Mouse (Mus musculus) brain, embryonic 18.5 days (tissue): ENCODE measurements around the gene Tmem167.
A peak's percentile ranks its signal among the peaks of the same experiment; 100 is the strongest.
"Not testable (repeated sequence)": the region's sequence is repeated elsewhere in the genome, so short reads cannot be mapped to it uniquely, and the experiment has no call there.

Experiments used
- DNase-seq: peaks from one replicate; pipeline ENCODE4 v3.0.0-alpha.2; 2012; ENCODE audit warnings: low read depth, low spot score

Gene Tmem167

DNA sequence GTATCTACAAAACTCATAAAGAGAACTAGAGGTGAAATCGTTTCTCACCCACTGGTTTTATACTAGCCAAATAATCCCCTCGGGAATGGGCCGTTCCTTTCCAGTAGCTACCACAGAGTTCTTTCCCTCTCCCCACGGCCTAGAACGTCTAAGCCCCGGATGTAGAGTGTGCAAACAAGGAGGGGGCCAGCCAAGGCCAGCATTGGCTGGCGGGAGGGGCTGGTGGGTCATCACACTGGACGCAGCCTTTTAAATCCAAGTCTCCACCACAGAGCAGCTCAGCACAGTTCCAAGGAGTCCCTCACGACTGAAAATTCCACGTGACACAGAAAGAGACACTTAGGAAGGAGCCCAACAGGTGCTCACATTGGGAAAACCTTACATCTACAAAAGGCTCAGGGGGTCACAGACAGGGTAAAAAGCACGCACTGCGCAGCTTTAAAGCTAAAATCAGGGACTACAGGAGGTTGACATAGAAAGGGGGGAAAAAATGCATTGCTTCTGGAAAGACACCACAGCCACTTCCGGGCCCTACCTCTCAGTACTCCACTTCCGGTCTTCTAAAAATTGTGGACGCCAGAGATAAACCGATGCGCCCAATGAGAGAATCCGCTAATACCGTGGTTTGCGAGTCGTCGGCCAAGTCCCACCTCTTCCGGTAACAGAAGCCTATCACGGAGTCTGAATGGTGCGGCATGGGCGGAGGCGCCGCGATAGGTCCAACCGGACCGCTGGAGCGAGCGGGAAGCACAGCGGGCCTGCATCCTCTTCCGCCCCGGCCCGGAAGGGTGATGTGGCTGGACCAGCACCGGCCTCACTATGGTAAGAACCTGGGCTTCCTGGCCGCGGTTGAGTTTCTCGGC, at the start of gene Tmem167, which contains the start of gene Xrcc4:
Gene Tmem167, plus strand, starts transcription at position 162 of the 863 bp plus-strand sequence.
Gene Xrcc4, minus strand, starts transcription at position 647 of the 863 bp plus-strand sequence.
- DNase-seq, result peak; percentile 96

DNA sequence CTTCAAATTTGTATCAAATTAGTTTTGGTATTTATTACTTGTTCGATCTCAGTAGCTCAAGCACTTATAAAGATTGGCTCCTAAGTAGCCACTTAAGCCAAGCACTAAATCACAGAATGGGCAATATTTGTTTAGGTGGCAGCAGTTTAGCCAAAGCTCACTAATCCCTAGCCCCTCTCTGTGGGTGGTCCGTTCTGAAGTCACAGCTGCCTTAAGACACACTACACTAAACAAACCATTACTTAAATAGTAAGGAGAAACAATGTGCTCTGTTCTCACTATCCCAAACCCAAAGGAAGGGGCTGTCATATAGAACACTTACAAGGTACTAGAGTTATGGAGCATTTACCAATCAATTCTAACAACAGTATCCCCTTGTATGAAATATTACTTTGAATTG, 49.3 kb upstream of the Tmem167 start:
- no peak for DNase-seq

GRCm38 (mm10) chr13:90051735-90052134, 37.2 kb upstream of the Tmem167 start:
- no peak for DNase-seq

GRCm38 (mm10) chr13:90052408-90052807, 36.5 kb upstream of the Tmem167 start:
- DNase-seq, result no peak

- no peak for DNase-seq
Observed at GRCm38 (mm10) chr13:90061877-90062276, 27.0 kb upstream of the Tmem167 start.

- DNase-seq, result no peak
Observed at GRCm38 (mm10) chr13:90089825-90090183, 881 bp downstream of the Tmem167 start.

GRCm38 (mm10) chr13:90101514-90101913, 12.6 kb downstream of the Tmem167 start:
- no peak for DNase-seq

DNA sequence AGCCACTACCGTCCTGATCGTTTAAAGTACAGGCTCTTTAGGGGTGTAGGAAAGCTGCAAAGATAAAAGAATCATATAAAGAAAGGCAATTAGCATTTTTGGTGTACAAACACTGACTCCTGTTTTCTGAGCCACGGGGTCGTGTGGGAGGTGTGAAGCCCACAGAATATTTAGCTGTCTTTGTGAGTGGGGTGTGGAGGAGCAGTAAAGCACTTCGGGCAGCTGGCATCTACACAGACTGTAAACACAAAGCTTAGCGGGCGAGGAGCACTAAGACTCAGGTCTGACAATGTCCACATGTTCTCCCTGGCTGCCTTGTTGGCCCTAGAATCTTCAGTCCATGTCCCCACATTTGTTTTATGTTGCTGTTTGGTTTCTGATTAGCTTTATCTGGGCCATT, 17.2 kb downstream of the Tmem167 start:
- DNase-seq, result no peak

- DNase-seq, result not testable (repeated sequence)
Observed at GRCm38 (mm10) chr13:90108746-90109145, 19.8 kb downstream of the Tmem167 start.

- DNase-seq, result no peak
Observed at GRCm38 (mm10) chr13:90111681-90112080, 22.8 kb downstream of the Tmem167 start.

GRCm38 (mm10) chr13:90136156-90136910, 47.4 kb downstream of the Tmem167 start:
- peak; percentile 26 for DNase-seq

- no peak for DNase-seq
Observed at GRCm38 (mm10) chr13:90141681-90142080, 52.8 kb downstream of the Tmem167 start.

GRCm38 (mm10) chr13:90143245-90143644, 54.3 kb downstream of the Tmem167 start:
- no peak for DNase-seq

- no peak for DNase-seq
Observed at GRCm38 (mm10) chr13:90151881-90152280, 63.0 kb downstream of the Tmem167 start.

DNA sequence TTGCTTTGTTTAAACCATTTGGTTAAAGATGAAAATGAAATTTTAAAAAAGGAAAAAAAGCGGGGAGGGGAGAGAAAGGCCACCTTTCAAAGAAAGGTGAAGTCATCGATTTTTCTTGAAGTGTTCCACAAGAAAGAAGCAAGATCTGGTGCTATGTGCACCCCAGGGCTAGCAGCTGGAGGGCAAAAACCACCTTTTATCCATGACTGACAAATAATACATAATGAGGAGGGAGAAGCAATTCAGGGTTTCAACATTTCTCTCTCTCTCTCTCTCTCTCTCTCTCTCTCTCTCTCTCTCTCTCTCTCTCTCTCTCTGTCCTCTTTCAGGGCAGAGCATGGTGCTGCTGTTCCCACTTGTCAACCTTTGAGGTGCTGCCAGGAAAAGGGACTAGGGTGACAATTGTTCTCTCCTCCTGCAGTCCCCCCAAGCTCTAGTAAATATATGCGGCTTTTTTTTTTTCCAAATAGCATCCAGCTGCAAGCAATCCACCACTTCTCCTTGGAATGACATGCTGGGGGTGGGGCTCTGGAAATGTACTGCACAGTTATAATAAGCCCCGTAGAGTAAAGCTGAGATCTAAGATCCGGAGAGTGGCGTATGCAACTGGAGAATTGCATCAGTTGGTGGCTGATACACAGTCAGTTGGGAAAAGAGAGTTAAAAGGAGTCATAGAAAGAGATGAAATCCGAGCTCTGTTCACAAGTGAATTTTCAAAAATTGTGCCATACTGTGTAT, 63.8 kb downstream of the Tmem167 start:
- peak; percentile 43 for DNase-seq

GRCm38 (mm10) chr13:90164147-90164546, 75.2 kb downstream of the Tmem167 start:
- no peak for DNase-seq

DNA sequence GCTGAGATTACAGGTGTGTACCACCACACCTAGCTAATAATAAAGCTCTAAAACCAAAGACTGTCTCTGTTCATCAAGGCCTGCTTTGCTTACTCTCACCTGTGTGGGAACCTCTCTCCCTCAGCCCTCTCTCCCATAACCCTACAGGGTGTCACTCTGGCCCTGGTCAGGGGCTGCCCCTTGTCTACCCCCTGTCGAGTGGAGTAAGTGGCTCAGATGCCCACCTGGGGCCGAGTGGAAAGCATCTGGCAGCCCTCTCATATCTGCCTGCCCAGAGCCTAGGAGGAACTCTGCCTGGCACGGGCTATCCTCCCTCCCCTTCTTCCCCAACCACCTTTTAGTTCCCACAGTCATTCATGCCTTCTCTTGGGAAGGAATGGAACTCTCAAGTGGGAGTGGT, 78.1 kb downstream of the Tmem167 start:
- DNase-seq, result no peak

DNA sequence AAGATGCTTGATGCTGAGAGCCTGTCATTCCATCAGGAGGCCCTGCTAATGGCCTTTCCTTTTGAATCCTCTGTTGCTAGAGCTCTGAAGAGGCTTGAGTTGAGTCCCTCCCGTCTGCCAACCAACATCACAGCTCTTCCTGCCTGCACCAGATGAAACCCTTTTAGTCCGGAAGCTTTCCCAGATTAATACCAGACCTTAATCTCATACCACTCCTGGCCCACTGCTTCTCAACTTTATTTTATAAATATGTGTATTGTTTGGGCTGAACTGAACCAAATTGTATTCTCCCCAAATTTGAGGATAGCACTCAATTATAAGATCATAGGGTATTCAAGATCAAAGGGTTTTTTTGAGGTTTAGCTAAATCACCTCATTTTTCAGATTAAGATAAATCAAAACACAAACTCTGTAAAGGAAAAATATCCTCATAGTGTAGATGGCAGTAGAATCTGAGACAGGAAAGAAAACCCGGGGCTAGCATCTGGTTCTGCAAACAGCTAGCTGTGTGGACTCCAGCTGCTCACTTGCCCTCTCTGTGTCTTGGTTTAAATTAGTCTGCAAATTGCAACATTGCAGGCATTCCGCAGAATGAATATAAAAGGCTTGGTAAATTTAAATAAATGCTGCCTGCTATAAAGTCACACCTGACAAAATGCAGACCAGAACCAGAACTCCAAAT, 81.3 kb downstream of the Tmem167 start:
- DNase-seq, result no peak

- no peak for DNase-seq
Observed at GRCm38 (mm10) chr13:90170782-90171179, 81.9 kb downstream of the Tmem167 start.

DNA sequence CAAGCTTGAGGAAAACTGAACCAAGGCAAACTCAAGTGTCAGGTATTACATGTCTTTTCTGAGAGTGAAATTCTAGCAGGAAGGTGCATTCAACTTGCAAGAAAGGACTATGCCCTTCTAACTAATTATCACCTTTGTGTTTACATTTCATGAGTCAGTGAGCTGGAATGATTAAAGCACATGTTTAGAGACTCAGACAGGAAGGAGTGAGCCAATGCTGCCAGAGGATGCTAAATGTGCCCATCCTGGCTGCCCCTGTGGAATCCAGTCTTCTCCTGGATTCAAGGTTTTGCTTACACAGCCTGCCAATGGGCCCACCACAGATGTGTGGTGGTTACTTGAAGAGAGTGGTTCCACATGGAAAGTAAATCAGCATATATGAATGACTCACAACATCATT, 82.5 kb downstream of the Tmem167 start:
- DNase-seq, result no peak

DNA sequence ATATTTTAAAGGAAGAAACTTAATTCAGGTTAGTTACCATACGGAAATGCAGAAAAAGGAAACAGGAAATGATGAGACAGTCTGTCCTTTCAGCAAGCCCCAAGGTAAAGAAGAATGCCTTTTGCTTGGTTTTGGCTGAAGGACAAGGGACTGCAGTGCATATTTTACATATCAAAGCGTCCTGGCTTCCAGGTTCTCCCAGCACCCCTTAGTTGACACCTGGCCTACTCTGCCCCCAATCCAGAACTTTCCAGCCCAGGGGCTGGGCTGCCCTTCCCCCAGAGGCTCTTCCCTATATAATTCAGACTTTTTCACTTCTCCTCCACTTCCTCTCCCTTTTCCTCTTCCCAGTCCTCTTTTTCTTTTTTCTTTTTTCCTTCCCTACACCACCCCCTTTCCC, 86.7 kb downstream of the Tmem167 start:
- no peak for DNase-seq
